In genomic region chr3:51555583-51555982, GRCm38 (mm10) we compare ENCODE assay signal across 22 mouse cellular contexts. TPM values are rescaled to one million over a fixed set of nuclear protein-coding genes. Genes with fewer than 3 reads are reported as not detected.
DNase-seq lines count a peak whose midpoint lies in the region; ATAC-seq and TF ChIP-seq lines count a peak whose summit lies in the region.
"Had no signal": no experiment of that assay in that cellular context is flagged by ENCODE, and none has a peak within 500 bp of the region (broad histone marks: within the 10 kb centered on the region; RNA-seq: fewer than 3 reads in every experiment).

No protein-coding gene starts in this region.

- no peak overlapping the region for H3K9ac ChIP-seq in hindbrain, postnatal 0 days (replicated peaks; ENCODE audit: low read length)
- H3K9ac ChIP-seq: forebrain, postnatal 0 days; hindbrain, embryonic 12.5 days; limb, embryonic 13.5 days; liver, embryonic 14.5 days; neural tube, embryonic 12.5 days had no signal

- H3K27me3 ChIP-seq in cerebellum, adult 2 months (ENCODE audit: control insufficient read depth, insufficient read depth, low read length), result no peaks in the 10 kb centered on the region
- H3K27me3 ChIP-seq in kidney, adult 2 months (replicated peaks; ENCODE audit: control insufficient read depth, insufficient read depth, low read length), result no peaks in the 10 kb centered on the region
- no peaks in the 10 kb centered on the region for H3K27me3 ChIP-seq in hindbrain, postnatal 0 days (ENCODE audit: insufficient read depth, low read length)
- H3K27me3 ChIP-seq: hindbrain, embryonic 12.5 days; limb, embryonic 13.5 days; neural tube, embryonic 12.5 days had no signal

- ATAC-seq in hindbrain, postnatal 0 days, result no peak
- ATAC-seq: forebrain, postnatal 0 days; intestine, embryonic 16.5 days had no signal

- peaks cover 32% of the 10 kb centered on the region for H3K4me1 ChIP-seq in cerebellum, adult 2 months (ENCODE audit: control insufficient read depth, insufficient read depth, low read length)
- peaks cover 11% of the 10 kb centered on the region; the same call in 1 of the 2 replicates for H3K4me1 ChIP-seq in kidney, adult 2 months (ENCODE audit: control insufficient read depth, insufficient read depth, low read length)
- peaks cover 13% of the 10 kb centered on the region; the same call in 1 of the 2 replicates for H3K4me1 ChIP-seq in hindbrain, postnatal 0 days (ENCODE audit: insufficient read depth, low read length)

- H3K36me3 ChIP-seq in kidney, adult 2 months (ENCODE audit: control insufficient read depth, insufficient read depth, low read length), result no peaks in the 10 kb centered on the region
- H3K36me3 ChIP-seq in hindbrain, postnatal 0 days (ENCODE audit: insufficient read depth, low read length), result no peaks in the 10 kb centered on the region
- H3K36me3 ChIP-seq: hindbrain, embryonic 12.5 days; neural tube, embryonic 12.5 days had no signal

- DNase-seq in cerebellum, adult 2 months, result peak in 1 of 2 experiments; percentile 65
- no peak for DNase-seq in cerebellum, adult 8-10 months
- DNase-seq in kidney, adult 2 months, result peak; percentile 15
- DNase-seq in kidney, postnatal 14 days, result no peak
- peak; percentile 77 for DNase-seq in Muller cell, postnatal 12 days (ENCODE audit: inconsistent ontology term)
- peak; percentile 42 for DNase-seq in retina, embryonic 14.5 days (ENCODE audit: low spot score)
- DNase-seq in hindbrain, postnatal 0 days (ENCODE audit: low spot score), result no peak
- DNase-seq in kidney, postnatal 4 days, result no peak
- DNase-seq: adrenal gland, adult 8-10 months; B cell, adult 2 months; cerebellum, postnatal 10 days; forebrain, postnatal 0 days; heart, adult 2 months; right cerebral cortex, postnatal 25 days; thymus, postnatal 14 days had no signal

- TF ChIP-seq POLR2A in cerebellum, adult 2 months (IDR thresholded peaks at IDR 0.05; ENCODE audit: borderline replicate concordance, insufficient read depth, low read length), result no peak
- no peak for TF ChIP-seq POLR2A in kidney, adult 2 months (IDR thresholded peaks at IDR 0.05; ENCODE audit: low read depth, low read length)

- no peak overlapping the region for H3K4me3 ChIP-seq in cerebellum, adult 2 months (replicated peaks; ENCODE audit: insufficient read depth, low read depth, low read length)
- no peak overlapping the region for H3K4me3 ChIP-seq in kidney, adult 2 months (ENCODE audit: insufficient read depth, low read depth, low read length)
- no peak overlapping the region for H3K4me3 ChIP-seq in hindbrain, postnatal 0 days (ENCODE audit: low read length)
- H3K4me3 ChIP-seq: heart, adult 2 months; hindbrain, embryonic 12.5 days; left cerebral cortex, adult 2 months; limb, embryonic 13.5 days; neural tube, embryonic 12.5 days had no signal

- TF ChIP-seq CTCF in cerebellum, adult 2 months (IDR thresholded peaks at IDR 0.05; ENCODE audit: borderline replicate concordance, insufficient read depth, low read depth, low read length), result no peak
- no peak for TF ChIP-seq CTCF in kidney, adult 2 months (conservative IDR thresholded peaks at IDR 0.05; ENCODE audit: insufficient read depth, insufficient read length, low read depth, low read length)
- TF ChIP-seq CTCF in hindbrain, postnatal 0 days (IDR thresholded peaks at IDR 0.05; ENCODE audit: low read depth), result no peak

- H3K9me3 ChIP-seq in hindbrain, postnatal 0 days (ENCODE audit: low read length), result no peaks in the 10 kb centered on the region
- H3K9me3 ChIP-seq: hindbrain, embryonic 12.5 days; limb, embryonic 13.5 days; neural tube, embryonic 12.5 days had no signal

- 62% methylated on average over 8 of the region's 8 CpGs for WGBS in cerebellum, adult 2 months
- 80% methylated on average over 8 of the region's 8 CpGs for WGBS in kidney, adult 2 months
- WGBS in hindbrain, postnatal 0 days, result 74% methylated on average over 8 of the region's 8 CpGs

- H3K27ac ChIP-seq in cerebellum, adult 2 months (ENCODE audit: insufficient read depth, low read length), result peak overlapping the region; percentile 81
- no peak overlapping the region for H3K27ac ChIP-seq in kidney, adult 2 months (ENCODE audit: insufficient read depth, low read depth, low read length)
- H3K27ac ChIP-seq in hindbrain, postnatal 0 days, result no peak overlapping the region
- H3K27ac ChIP-seq: heart, adult 2 months; hindbrain, embryonic 12.5 days; left cerebral cortex, adult 2 months; limb, embryonic 13.5 days; liver, embryonic 14.5 days; neural tube, embryonic 12.5 days; stomach, postnatal 0 days had no signal

- no peak overlapping the region for H3K4me2 ChIP-seq in hindbrain, postnatal 0 days (ENCODE audit: low read depth, low read length)
- H3K4me2 ChIP-seq: hindbrain, embryonic 12.5 days; limb, embryonic 13.5 days; neural tube, embryonic 12.5 days had no signal

RNA-seq across cellular contexts. Expression of gene Setd7, which starts 5.1 kb away (rescaled TPM):
- polyA plus RNA-seq in cerebellum, adult 2 months (2012; rRNA removed), result 83.0 and 96.5 TPM in 2 replicates
- polyA plus RNA-seq in kidney, adult 2 months (2012; rRNA removed), result 11.8 and 14.1 TPM in 2 replicates
- total RNA-seq in hindbrain, postnatal 0 days (2014; rRNA removed), result 10.1 and 20.6 TPM in 2 replicates
- 2.4 and 2.5 TPM in 2 replicates for polyA plus RNA-seq in hindbrain, postnatal 0 days (2015; fragmentation: Nextera tagmentation; extraction: Ambion mirVana)

Comparison
In these comparisons a context has a peak if more than half of its experiments do, and no peak if none do; other contexts are left out.
1. DNase-seq: peak in kidney, adult 2 months (single experiment), Muller cell, postnatal 12 days (single experiment) and retina, embryonic 14.5 days (single experiment); none in cerebellum, adult 8-10 months (single experiment), kidney, postnatal 14 days (single experiment), hindbrain, postnatal 0 days (single experiment) and kidney, postnatal 4 days (0 of 2).